Mouse (Mus musculus) c-Kit-positive CD71-positive TER-119-negative erythroid progenitor cells, embryonic 14.5 days (primary cell): ENCODE results near the gene Nkx3-2.

Experiments
- DNase-seq: peaks from one replicate; pipeline ENCODE4 v3.0.0-alpha.2; 2013; ENCODE audit warnings: low read depth

The Nkx3-2 gene

DNA sequence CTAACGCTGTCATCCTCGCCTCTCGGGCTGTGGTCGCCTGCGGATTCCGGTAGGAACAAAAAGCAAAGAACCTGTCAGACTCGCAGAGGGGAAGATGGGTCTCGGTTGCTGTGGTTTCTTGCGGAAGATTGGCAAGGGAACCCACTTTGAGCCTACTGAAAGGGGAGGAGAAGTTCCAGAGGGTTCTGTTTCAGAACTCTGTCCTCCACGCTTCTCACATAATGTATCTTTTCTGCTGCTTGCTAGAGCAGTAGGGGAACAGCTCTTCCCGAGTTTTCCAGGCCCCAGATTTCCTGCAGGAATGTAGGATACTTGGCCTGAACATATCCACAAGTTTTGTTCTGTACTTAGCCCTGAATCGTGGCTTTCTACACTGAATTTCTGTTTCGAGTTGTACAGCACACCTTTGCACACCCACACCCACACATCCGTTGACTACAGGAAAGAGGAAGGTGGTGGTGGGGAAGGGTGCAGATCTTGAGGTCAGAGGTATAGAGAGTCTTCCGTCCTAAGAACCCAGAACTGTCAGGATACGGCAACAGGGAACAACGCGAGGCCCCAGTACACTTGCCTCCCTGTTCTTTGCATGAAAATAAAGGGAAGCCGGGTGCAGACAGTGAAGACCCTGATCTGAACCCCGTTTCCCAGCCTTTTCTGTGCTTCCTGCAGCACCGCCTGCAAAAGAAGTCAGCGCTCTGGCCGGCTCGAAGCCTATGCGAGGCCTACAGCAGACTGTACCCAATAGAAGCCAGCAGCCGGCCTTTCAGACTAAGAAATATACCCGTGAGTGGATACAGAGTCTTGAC, 2.0 kb downstream of the Nkx3-2 start:
- DNase-seq: no peak

DNA sequence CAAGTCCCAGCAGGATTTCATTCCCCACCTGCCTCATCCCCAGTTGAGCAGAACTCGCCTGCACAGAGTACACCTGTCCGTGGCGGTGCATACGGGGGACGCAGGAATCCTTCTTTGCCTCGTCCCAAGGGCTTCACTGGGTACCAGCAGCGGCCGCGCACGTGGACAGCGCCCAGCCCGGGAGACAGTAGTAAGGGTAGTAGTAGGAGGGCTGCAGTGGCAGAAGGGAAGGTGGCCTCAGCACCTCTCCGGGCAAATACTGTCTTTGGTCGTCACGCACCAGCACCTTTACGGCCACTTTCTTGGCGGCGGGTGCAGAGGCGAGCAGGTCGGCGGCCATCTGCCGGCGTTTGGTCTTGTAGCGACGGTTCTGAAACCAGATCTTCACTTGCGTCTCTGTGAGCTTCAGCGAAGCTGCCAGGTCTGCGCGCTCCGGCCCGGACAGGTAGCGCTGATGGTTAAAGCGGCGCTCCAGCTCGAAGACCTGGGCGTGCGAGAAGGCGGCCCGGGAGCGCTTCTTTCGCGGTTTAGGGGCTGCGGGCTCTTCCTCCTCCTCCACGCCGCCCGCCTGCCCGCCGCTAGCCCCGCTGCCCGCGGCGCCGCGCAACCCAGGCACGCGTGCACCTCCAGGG, 2.7 kb downstream of the Nkx3-2 start:
- no peak for DNase-seq

DNA sequence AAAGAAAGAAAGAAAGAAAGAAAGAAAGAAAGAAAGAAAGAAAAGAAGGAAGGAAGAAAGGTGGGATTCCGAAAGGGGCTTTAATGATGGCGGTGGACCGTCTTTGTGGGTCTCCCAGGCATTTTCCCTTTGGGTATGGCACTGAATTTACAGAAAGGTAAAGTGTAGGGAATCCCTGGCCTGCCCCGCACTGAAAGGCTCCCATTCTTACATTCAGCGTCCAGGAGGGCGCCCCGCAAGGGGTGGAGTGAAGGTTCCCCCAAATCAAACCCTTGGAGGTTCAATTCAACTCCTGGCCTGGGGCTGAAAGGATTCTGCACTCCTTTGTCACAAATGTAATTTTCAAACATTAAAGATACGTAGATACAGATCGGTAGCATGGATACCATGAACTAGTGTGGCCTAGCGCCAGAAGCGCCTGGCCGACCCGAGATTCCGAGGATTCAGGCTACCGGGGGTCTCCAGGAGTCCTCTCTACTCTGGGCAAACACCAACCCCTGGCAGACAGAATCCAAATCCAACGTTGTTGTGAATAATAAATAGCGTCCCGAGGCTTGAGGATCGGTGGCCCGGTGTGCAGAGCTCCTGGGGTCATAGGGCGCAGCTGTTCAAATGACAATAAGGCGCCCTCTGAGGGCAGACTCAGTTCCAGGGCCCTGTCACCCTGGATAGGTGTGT, 3.3 kb downstream of the Nkx3-2 start:
- no peak for DNase-seq

DNA sequence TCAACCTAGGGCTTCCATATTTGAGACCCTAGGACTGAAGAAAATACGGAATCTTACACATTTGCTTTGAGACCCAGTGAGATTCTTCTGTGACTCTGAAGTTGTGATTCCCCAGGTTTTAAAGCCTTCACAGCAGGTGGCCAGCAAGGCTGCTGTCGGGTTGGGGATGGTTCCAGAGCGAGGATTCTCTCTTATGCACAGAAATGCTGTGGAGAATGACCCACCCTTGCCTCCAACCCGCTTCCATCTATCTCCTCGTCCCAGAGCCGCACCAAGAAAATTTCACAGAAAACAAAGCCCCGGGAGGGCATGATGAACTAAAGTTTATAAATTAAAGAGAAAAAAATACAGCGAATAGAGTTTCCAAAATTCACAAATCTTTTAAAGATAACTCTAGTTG, 4.2 kb downstream of the Nkx3-2 start:
- DNase-seq: no peak

DNA sequence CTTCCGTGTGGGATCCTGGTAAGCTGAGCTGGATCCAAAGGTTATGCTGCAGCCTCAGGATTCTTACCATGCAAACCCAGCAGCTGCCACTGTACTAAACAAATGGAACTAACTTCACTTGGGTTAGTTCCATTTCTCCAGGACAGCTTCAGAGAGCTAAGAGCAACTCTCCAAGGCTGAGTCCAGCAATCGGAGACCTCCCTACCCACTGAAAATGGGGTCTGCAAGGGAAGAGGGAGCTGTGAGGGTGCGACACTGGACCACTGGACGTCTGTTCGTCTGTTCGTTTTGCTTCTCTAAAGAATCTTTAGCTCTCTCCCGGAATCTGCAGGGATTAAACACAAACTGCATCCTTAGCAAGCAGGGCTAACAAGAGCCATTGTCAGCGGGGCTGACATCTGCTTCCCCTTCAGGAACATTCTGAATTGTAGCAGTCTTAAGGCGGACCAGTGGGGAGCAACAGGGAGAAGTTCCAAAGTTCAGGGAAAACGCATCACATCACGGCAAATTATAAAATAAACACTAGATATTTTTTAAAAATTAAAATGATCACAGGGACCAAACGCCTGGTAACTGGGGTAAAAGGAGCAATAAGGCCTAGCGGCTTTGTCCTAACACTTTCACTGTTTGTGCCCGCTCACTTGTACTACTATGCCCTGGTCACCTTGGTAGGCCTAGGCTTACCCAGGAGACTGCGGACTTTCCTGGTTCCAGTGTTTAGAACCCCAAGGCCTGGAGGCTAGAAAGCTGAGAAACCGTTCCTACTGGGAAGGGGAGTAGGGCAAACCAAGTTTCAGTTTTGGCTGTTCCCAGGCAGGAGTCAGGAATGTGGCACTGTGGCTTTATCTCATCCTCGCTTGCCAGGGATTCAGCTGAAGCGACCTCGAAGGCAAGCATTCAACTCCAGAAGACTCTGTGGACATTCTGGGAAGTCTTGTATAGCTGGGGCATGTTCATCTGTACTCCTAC, 5.3 kb downstream of the Nkx3-2 start:
- DNase-seq: no peak

DNA sequence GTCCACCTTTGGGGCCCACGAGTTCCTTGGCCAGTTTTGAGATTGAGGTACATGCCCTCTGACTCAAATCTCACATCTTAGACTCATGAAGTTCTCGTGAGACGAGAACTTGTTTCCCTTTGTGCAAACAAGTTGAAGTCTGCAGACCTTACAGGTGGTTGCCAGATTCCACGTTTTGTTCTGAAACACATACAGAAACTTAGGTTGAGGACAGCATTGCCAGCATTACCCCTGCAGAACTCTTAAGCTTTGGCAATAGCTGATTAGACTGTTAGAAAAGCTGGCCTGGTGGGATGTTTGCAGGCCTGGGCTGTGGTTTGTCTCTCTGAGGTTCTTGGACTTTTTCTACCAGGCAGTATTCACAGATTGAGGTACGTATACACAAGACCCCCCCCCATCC, 7.0 kb downstream of the Nkx3-2 start:
- no peak for DNase-seq

DNA sequence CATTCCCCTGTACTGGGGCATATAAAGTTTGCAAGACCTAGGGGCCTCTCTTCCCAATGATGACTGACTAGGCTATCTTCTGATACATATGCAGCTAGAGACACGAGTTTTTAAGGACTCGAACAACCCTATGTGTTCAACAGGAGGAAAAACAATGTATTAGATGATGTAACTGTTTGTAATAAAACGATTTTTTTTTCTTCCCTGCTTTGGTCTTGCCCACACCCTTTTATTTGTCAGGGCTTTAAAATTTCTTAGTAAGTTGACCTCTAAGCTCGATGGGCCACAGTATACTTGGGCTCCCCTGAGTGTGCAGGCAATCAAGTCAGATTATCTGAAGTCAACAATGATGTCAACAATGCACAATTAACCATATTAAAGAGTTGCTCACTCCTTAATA, 7.9 kb downstream of the Nkx3-2 start:
- DNase-seq: no peak

DNA sequence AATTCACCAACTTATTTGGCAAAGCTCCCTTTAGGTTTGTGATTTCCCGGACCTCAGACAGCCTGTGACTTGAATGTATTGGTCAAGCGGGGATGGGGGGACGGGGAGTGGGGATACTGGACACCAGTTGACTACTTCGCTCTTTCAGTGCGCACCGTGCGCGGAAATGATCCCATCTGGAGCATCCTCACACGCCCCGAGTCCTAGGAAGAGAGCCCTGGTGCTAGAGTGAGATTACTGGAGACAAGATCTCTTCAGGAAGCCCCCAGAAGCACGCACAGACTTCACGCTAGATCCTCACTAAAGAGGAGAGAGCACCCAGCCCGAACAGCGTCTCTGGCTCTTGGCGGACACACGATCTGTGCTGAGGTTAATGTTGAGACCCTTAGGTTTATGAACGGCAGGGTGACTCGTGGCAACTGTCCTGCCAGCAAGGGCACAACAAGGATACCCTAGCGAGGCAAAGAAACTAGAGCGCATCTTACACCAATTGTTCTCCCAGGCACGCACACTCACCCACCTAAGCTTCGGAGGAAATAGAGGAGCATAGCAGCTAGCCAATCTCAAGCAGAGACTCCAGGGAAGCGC, 8.8 kb downstream of the Nkx3-2 start:
- DNase-seq: no peak

DNA sequence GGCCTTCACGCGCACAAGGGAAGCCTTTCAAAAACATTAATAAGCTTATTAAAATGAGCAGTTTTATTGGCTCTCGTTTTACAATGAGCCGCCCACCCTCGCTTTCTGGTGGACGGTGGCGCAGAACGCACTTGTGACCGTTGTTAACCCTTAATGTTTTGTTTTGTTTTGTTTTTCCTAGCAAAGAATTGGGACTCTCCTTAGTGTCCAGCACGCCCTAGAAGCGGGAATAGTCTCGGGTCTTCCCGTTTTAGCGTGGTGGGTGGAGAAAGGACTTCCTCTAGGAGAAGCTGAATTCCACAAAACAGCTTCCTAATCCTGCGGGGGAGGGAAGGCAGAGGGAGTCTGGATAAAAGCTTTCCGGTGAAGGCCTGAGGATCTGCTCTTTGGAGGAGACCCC, 9.5 kb downstream of the Nkx3-2 start:
- DNase-seq: no peak

DNA sequence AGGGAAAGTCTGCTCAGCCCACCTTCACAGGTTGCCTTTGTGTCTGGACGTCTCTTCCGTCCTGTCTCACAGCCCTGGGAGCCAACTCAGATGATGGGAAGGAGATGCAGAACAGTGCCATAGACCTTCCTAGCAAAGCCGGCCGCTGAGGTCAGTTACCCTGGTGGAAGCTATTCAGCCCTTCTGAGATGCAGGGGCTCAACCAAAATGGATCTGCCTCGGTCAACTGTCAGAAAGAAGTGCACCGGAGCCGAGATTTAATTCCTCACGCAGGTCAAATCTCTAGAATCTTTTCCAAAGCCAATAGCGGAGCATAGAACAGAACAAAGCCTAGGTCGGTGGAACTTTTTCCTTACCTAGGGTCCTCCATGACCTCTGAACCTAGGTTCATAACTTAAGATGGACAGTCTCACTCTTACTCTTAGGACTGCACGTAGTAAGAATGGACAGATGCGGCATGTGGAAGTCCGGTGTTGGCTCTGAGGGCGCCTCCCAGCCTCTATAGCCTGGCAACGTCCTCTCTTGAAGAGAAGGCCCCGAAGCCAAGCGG, 10.0 kb downstream of the Nkx3-2 start:
- no peak for DNase-seq

DNA sequence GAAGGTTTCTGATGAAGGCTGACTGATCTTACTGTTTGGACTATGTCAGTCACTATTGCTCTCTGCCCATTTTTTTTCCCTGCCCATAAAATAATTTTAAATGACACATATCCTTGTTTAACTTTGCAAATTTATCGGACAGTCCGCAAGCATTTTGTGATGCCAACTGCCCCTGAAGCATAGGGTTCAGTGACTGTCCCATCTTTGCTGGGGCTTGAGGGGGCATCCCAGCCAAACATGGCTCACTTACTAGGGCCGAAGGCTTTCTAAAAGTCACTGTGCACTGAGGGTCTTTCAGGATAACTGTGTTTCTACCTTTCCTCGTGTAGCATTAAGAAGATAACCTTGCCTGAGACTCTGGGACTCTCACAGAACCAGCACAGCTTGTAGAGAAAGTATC, 11.6 kb downstream of the Nkx3-2 start:
- DNase-seq: no peak

DNA sequence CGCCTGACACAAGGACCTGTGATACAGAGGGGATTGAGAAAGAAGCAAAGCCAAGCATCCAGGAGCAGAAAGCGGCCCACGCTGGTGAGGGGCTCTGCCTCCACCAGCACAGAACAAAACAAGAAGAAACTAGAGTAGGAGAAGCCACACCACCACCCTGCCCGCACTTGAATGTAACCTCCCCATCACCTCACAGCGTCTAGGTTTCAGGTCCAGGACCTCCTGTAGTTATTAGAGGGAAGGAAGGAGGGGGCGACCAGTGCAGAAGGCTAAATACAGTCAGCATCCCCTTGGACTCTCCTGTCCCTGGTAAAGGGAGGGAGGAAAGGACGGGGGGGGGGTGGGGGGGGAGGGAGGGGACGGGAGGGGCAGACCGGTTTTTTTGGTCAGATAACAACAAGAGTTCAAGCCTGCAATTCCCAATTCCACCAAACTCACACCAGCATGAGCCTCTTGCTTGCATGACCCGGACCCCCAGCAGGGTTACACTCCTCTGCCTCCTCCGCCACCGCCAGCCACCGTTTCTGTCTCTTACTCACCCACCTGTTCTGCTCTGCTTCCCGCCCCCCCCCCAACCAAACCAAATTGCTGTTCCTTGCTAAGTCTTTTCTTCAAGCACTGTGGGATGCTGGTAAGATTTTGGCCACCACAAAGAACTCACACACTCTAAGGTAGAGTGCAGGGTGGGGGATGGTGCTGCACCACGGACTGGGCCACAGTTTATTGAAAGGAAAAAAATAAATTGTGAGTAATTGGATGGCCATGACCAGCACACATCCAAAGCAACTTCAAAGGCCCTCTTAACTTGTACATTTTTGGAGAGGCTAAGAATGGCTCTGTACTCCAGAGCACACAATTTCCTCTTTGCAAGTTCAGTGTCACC, 19.2 kb downstream of the Nkx3-2 start:
- DNase-seq: no peak

DNA sequence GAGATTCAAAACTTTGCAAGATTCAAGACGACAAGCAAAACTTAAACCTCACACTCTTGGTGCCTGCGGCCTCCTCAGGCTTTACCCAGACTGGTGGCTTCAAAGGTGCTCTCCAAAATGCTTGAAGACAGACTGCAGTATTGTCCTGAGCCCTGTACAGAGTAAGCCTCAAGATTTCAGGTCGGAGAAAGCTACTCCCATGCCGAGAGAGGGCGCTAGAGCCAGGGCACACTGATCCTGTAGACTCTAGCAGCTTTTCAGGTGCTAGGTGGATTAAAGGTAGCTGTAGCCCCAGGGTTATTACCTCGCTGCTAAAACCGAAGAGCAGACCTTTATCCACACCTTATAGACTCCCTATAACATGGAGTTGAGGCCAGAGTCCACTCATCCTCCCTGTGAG, 20.1 kb downstream of the Nkx3-2 start:
- no peak for DNase-seq

DNA sequence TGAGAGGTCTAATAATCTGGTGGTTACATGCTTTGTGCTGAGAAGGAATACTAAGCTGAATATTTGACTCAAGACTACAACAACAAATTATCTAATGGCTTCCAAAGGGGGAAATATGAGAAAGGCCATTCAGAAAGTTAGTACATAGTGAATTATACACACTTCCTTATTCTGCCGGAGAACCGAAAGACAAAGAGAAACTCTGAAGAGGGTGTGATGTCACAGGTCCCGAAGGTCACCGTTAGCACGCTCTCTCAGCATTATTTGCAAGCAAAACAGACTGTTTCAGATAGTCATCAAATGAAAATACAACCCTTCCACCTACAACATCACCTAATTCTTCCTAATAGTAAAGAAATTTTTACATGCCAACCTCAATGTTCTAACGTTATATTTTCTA, 25.5 kb downstream of the Nkx3-2 start:
- DNase-seq: no peak

DNA sequence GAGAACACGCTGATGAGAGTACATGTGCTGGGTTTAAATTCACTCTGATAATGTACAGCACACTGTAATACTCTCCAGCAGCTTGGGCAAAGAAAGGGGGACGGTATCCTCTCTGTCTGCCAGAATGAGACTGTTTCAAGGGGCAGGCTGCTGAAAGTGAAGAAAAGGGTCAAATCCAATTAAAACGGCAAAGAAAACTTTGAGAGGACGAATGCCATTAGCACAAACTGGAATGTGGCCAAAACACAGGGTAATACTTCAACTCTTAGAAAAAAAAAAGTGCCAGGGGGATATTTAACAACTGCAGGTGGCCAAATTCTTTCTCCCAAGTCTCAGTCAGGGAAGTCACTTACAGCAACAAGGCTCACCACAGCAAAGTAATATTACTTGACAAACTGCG, 27.3 kb downstream of the Nkx3-2 start:
- no peak for DNase-seq

DNA sequence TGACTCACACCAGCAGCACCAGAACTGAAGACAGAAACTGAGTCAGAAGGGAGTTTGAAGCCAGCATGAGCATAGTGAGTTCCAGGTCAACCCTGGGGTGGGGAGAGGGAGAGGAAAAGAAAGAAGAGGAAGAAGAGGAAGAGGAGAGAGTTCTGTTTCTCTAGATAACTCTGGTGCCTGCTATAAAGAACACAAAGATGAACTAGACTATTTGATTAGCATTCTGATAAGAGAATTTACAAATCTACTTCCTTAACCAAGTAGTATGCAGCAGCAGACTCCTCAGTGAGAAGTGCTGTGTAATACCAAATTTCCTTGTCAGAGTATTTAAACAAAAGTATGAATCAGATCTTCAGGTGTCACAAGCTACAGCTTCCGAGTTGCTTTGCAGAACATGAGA, 37.3 kb downstream of the Nkx3-2 start:
- no peak for DNase-seq

DNA sequence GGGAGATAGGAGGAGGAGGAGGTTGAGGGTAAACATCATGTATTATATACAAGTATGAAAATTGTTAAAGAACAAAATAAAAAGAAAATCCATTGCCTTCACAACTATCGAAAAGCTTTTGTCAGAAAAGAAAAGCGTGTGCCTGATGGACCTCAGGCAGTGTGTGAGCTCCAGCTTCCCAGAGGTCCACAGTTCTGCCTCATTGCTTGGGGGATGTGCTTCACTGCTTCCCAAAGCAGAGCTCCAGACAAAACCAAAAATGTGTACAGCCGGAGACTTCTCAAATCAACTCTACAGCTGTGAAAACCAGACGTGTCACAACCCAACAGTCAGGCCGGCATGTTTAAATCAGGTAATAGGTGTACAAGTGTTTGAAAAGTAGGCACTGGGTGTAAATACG, 38.7 kb downstream of the Nkx3-2 start:
- DNase-seq: no peak
